Mouse (Mus musculus): ENCODE measurements around the gene Atrnl1.

DNA sequence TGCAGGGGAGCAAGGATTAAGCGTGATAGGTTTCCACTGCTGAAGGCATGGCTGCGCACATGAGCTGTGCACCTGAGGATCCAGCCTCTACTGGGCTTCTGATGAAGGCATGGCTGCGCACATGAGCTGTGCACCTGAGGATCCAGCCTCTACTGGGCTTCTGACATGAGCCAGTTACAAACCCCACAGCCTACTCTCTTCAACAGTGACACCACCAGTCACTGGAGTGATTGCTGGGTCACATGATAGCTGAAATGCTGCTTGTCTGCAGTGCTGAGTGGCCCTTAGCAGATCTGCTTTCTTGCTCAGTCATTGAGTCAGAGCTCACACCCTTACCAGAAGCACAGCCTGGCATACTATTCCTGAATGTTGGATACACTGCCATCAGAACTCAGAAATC is 68.6 kb downstream of the Atrnl1 start:
- TF ChIP-seq CTCF (IDR thresholded peaks at IDR 0.05; ENCODE audit: insufficient read depth, low read length) = no peak
- no peak for TF ChIP-seq POLR2A (IDR thresholded peaks at IDR 0.05; ENCODE audit: borderline replicate concordance, extremely low read depth, low read depth, low read length)
